Mouse (Mus musculus): ENCODE results near the gene Elf1. TPM values are rescaled to one million over a fixed set of nuclear protein-coding genes. Genes with fewer than 3 reads are reported as not detected.
A peak's percentile ranks its signal among the peaks of the same experiment; 100 is the strongest.

Gene Elf1
- polyA plus RNA-seq, 1 experiment from 2014 or later: 18.2 TPM

DNA sequence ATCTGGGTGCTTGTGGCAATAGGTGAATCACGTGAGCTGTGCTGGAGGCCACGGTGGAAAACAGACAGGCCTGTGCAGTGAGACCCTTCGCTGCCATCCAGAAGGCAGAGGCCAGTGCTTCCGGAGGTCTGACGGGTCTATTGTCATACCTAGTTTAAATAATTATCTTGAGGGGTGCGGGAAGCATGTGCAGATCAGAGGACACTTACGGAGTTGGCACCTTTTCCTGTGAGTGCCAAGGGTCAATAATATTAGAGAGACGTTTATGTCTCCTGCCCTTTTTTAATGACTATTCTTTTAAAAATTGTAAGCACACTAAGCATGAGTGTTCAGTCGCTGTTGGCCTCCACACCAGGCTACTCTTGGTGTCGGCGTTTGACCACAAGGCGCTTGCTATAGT lies 8.2 kb downstream of the Elf1 start:
- no peak for ATAC-seq (replicated peaks; ENCODE audit: low FRiP score, low read depth)
- H3K9me3 ChIP-seq (replicated peaks; ENCODE audit: low read length): no peaks in the 10 kb centered on the region
- H3K4me3 ChIP-seq (replicated peaks; ENCODE audit: low read depth, low read length): no peak overlapping the region
- H3K27ac ChIP-seq: no peak overlapping the region
- no peak overlapping the region for H3K9ac ChIP-seq (ENCODE audit: low read depth, low read length)
- H3K36me3 ChIP-seq (ENCODE audit: insufficient read depth, low read length): 0 out of 2 replicates have a peak, but pooled peaks cover 2% of the 10 kb centered on the region
- no peak overlapping the region for H3K4me2 ChIP-seq (ENCODE audit: low read length)
- no peak for DNase-seq (ENCODE audit: low spot score)
- peaks cover 15% of the 10 kb centered on the region for H3K4me1 ChIP-seq (replicated peaks; ENCODE audit: insufficient read depth, low read length)
- TF ChIP-seq CTCF (IDR thresholded peaks at IDR 0.05; ENCODE audit: low read depth): no peak
- 68% methylated on average over 12 of the region's 12 CpGs for WGBS
- H3K27me3 ChIP-seq (ENCODE audit: insufficient read depth, low read length): no peaks in the 10 kb centered on the region

DNA sequence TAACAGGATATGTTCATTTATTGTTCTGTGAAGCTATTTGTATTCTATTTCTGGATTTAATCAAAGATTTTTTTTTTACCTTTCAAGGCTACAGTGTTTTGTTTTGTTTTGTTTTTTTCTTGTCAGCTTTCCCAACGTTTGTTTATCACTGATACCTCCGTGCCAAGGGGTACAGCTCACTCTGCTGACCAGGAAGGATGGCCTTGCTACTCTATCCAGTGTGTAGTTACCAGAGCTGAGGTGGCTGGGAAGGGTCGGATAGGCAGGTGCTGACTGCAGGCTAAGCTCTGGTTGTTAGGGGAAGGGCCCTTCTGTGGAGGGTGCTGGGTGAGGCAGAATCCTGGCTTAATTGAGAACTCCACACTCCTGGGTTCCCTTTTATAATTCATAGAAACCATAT lies 9.3 kb downstream of the Elf1 start:
- no peak for TF ChIP-seq CTCF (IDR thresholded peaks at IDR 0.05; ENCODE audit: low read depth)
- Histone ChIP-seq H3K9ac (ENCODE audit: low read depth, low read length) (no peak overlapping the region), H3K27me3 (ENCODE audit: insufficient read depth, low read length) (no peaks in the 10 kb centered on the region), H3K4me2 (ENCODE audit: low read length) (no peak overlapping the region), H3K27ac (no peak overlapping the region), H3K9me3 (replicated peaks; ENCODE audit: low read length) (no peaks in the 10 kb centered on the region), H3K4me1 (replicated peaks; ENCODE audit: insufficient read depth, low read length) (peaks cover 12% of the 10 kb centered on the region), H3K36me3 (ENCODE audit: insufficient read depth, low read length) (0 out of 2 replicates have a peak, but pooled peaks cover 2% of the 10 kb centered on the region), H3K4me3 (replicated peaks; ENCODE audit: low read depth, low read length) (no peak overlapping the region)
- ATAC-seq (replicated peaks; ENCODE audit: low FRiP score, low read depth) (no peak), DNase-seq (ENCODE audit: low spot score) (no peak)
- WGBS: 56% methylated on average over 3 of the region's 3 CpGs

DNA sequence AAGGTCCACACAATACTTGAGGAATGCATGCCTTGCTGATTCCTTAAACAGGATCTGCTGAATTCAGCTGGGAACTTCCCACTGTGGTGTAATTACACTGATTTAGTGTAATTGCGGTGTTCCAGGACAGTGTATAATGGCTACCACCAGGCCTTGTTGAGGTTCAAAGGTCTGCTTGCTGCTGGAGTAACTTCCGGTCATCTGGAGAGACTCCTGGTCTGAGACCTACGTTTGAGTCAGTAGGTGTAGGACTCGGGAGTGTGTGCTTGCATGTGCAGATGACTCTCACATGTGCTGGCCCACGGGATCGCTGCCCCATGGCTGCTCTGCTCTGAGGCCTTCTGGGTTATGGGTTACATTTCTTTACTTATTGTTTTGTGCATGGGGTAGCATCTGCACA lies 13.4 kb downstream of the Elf1 start:
- H3K9ac ChIP-seq (ENCODE audit: low read depth, low read length): no peak overlapping the region
- WGBS: 72% methylated on average over 6 of the region's 6 CpGs
- H3K9me3 ChIP-seq (replicated peaks; ENCODE audit: low read length): no peaks in the 10 kb centered on the region
- H3K27me3 ChIP-seq (ENCODE audit: insufficient read depth, low read length): no peaks in the 10 kb centered on the region
- peaks cover 4% of the 10 kb centered on the region; the same call in 1 of the 2 replicates for H3K4me1 ChIP-seq (replicated peaks; ENCODE audit: insufficient read depth, low read length)
- 0 out of 2 replicates have a peak, but pooled peaks have one; percentile 33 for ATAC-seq (replicated peaks; ENCODE audit: low FRiP score, low read depth)
- H3K27ac ChIP-seq: 0 out of 2 replicates have a peak overlapping the region, but pooled peaks have one; percentile 13
- DNase-seq (ENCODE audit: low spot score): no peak
- 0 out of 2 replicates have a peak, but pooled peaks cover 2% of the 10 kb centered on the region for H3K36me3 ChIP-seq (ENCODE audit: insufficient read depth, low read length)
- TF ChIP-seq CTCF (IDR thresholded peaks at IDR 0.05; ENCODE audit: low read depth): no peak
- H3K4me2 ChIP-seq (ENCODE audit: low read length): no peak overlapping the region
- H3K4me3 ChIP-seq (replicated peaks; ENCODE audit: low read depth, low read length): no peak overlapping the region

DNA sequence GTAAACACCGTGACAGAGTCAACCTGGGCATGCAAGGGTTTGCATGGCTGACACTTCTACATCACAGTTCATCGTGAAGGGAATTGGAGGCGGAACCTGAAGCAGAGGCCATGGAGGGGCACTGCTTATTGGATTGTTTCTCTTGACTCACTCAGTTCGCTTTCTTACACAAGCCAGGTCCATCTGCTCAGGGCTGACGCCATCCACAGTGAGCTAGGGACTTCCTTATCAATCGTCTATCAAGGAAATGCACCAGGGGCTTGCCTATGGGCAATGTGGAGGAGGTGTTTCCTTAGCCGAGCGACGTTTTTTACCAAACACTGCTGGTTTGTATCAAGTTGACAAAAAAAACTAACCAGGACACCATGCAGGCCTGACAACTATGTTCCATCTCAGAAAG lies 18.3 kb downstream of the Elf1 start:
- H3K36me3 ChIP-seq (ENCODE audit: insufficient read depth, low read length): 0 out of 2 replicates have a peak, but pooled peaks cover 2% of the 10 kb centered on the region

DNA sequence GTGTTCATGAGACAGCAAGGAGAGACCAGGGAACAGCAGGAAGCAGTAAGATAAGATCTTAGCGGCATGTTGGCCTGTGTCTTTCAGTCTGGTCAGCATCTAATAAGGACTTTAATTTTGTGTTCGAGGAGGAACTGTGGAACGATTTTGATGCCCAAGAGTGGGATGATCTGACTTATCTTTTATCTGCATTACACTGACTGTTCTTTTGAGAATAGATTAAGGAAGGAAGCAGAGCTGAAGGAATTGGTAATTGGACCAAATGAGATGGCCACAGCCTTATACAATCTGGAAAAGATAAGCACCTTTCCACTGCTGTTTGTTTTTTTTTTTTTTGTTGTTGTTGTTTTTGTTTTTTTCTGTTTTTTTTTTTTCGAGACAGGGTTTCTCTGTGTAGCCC lies 19.8 kb downstream of the Elf1 start:
- no peak for ATAC-seq (replicated peaks; ENCODE audit: low FRiP score, low read depth)
- WGBS: 74% methylated on average over 4 of the region's 4 CpGs
- H3K27ac ChIP-seq: no peak overlapping the region
- no peak for TF ChIP-seq CTCF (IDR thresholded peaks at IDR 0.05; ENCODE audit: low read depth)
- H3K9me3 ChIP-seq (replicated peaks; ENCODE audit: low read length): no peaks in the 10 kb centered on the region
- no peak overlapping the region for H3K9ac ChIP-seq (ENCODE audit: low read depth, low read length)
- H3K4me2 ChIP-seq (ENCODE audit: low read length): no peak overlapping the region
- no peak for DNase-seq (ENCODE audit: low spot score)
- peaks cover 4% of the 10 kb centered on the region; the same call in 1 of the 2 replicates for H3K4me1 ChIP-seq (replicated peaks; ENCODE audit: insufficient read depth, low read length)
- no peak overlapping the region for H3K4me3 ChIP-seq (replicated peaks; ENCODE audit: low read depth, low read length)
- H3K36me3 ChIP-seq (ENCODE audit: insufficient read depth, low read length): 0 out of 2 replicates have a peak, but pooled peaks cover 2% of the 10 kb centered on the region
- H3K27me3 ChIP-seq (ENCODE audit: insufficient read depth, low read length): no peaks in the 10 kb centered on the region

More for the DNA sequence above, 18.3 kb downstream of the Elf1 start:
- no peak for DNase-seq (ENCODE audit: low spot score)
- Histone ChIP-seq H3K9me3 (replicated peaks; ENCODE audit: low read length) (no peaks in the 10 kb centered on the region), H3K4me3 (replicated peaks; ENCODE audit: low read depth, low read length) (no peak overlapping the region), H3K4me1 (replicated peaks; ENCODE audit: insufficient read depth, low read length) (peaks cover 4% of the 10 kb centered on the region; the same call in 1 of the 2 replicates), H3K27ac (no peak overlapping the region), H3K27me3 (ENCODE audit: insufficient read depth, low read length) (no peaks in the 10 kb centered on the region), H3K9ac (ENCODE audit: low read depth, low read length) (no peak overlapping the region), H3K4me2 (ENCODE audit: low read length) (no peak overlapping the region)
- TF ChIP-seq CTCF (IDR thresholded peaks at IDR 0.05; ENCODE audit: low read depth): no peak
- no peak for ATAC-seq (replicated peaks; ENCODE audit: low FRiP score, low read depth)
- 73% methylated on average over 9 of the region's 9 CpGs for WGBS

DNA sequence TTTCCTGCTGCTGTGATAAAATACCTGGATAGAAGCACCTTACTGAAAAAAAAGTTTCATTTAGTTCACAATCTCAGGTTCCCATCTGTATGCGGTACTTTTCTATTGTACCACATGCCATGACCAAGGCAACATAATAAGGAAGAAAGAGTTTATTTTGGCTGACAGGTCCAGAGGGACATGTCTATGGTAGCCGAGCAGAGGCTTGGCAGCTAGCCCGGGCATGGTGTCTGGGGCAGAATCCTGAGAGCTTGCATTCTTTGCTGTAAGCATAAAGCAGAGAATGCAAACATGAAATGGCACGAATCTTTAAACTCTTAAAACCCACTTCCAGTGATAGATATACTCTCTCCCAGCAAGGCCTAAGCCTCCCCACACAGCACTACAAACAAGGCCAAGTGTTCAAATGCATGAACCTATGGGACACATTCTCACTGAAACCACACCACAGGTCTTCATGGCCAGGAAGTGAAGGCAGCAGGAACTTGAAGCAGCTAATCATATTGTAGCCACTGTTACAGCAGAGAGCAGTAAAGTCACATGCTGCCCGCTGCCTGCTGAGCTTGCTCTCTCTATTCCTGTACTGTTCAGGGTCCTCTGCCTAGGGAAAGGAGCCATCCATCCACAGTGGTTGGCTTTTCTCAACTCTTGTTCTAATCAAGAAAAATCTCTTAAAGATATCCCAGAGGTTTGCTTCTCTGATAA lies 22.5 kb downstream of the Elf1 start:
- Histone ChIP-seq H3K4me1 (replicated peaks; ENCODE audit: insufficient read depth, low read length) (peaks cover 4% of the 10 kb centered on the region; the same call in 1 of the 2 replicates), H3K27ac (peak overlapping the region; percentile 5), H3K9ac (ENCODE audit: low read depth, low read length) (no peak overlapping the region), H3K4me3 (replicated peaks; ENCODE audit: low read depth, low read length) (no peak overlapping the region), H3K9me3 (replicated peaks; ENCODE audit: low read length) (no peaks in the 10 kb centered on the region), H3K27me3 (ENCODE audit: insufficient read depth, low read length) (no peaks in the 10 kb centered on the region), H3K36me3 (ENCODE audit: insufficient read depth, low read length) (0 out of 2 replicates have a peak, but pooled peaks cover 2% of the 10 kb centered on the region), H3K4me2 (ENCODE audit: low read length) (no peak overlapping the region)
- no peak; the same call in 1 of the 2 replicates for TF ChIP-seq CTCF (IDR thresholded peaks at IDR 0.05; ENCODE audit: low read depth)
- DNase-seq (ENCODE audit: low spot score): no peak
- 55% methylated on average over 5 of the region's 5 CpGs for WGBS
- no peak for ATAC-seq (replicated peaks; ENCODE audit: low FRiP score, low read depth)

All from kidney, postnatal 0 days (tissue).